Mouse (Mus musculus): ENCODE results near the gene Grin3b. TPM values are rescaled to one million over a fixed set of nuclear protein-coding genes. Genes with fewer than 3 reads are reported as not detected.

The Grin3b gene
- total RNA-seq, 1 experiment: 0.36 TPM

DNA sequence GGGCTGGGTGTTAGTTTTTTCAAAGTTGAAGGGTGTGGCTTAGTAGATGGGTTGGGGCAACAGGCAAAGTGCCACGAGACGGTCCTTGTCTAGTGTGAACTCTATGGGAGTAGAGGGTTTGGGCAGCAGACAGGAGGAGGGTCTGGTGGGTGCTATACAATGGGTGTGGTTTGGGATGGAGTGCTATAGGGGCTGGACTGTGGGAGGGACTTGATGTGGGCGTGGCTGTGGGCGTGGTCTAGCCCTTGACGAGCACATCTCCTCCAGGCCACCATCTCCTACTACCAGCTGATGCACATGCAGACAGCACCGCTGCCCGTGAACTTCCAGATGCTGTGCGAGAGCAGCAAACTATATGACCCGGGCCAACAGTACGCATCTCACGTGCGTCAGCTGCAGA lies 55.4 kb downstream of the Grin3b start:
- H3K36me3 ChIP-seq (ENCODE audit: control insufficient read depth, insufficient read depth, low read length, poor library complexity, severe bottlenecking): peaks cover 7% of the 10 kb centered on the region; the same call in 1 of the 2 replicates
- DNase-seq (ENCODE audit: low read depth, low spot score): peak; percentile 86
- H3K4me3 ChIP-seq (ENCODE audit: insufficient read depth in 1 of 2, low read depth in 1 of 2, low read length in 2 of 2, poor library complexity in 1 of 2, severe bottlenecking in 1 of 2): no peak overlapping the region
- H3K4me1 ChIP-seq (ENCODE audit: control insufficient read depth in 2 of 2, insufficient read depth in 2 of 2, low read length in 2 of 2, poor library complexity in 1 of 2): peaks cover 0 to 43% of the 10 kb centered on the region in 2 experiments; a peak in 2 of 4 replicates
- H3K9ac ChIP-seq (ENCODE audit: insufficient read depth, low read depth, low read length, poor library complexity, severe bottlenecking): no peak overlapping the region
- in situ Hi-C loops (cut with MboI; ENCODE audit: low sequenced_read_pairs in 2 of 2, unreplicated experiment in 2 of 2): no loop called here
- no peak overlapping the region for H3K27ac ChIP-seq (ENCODE audit: insufficient read depth, low read depth, low read length, poor library complexity, severe bottlenecking)
- H3K9me3 ChIP-seq (ENCODE audit: control insufficient read depth, insufficient read depth, low read depth, low read length): no peaks in the 10 kb centered on the region
- TF ChIP-seq ZNF384 (IDR thresholded peaks at IDR 0.05; ENCODE audit: low read depth, low read length): no peak
- TF ChIP-seq ZC3H11A (IDR thresholded peaks at IDR 0.05; ENCODE audit: borderline replicate concordance, low read depth, low read length): no peak

Other genes with a start within 250 kb of the Grin3b start
- 109 and 159 TPM in 2 replicates for gene Polrmt, start 224.1 kb upstream of the Grin3b start, total RNA-seq (2012; rRNA removed)
- 1.5 and 1.9 TPM in 2 replicates for gene Fgf22, start 215.6 kb upstream of the Grin3b start, total RNA-seq (2012; rRNA removed)
- gene Rnf126, start 203.8 kb upstream of the Grin3b start, total RNA-seq (2012; rRNA removed): 66.7 and 70.8 TPM in 2 replicates
- 5.7 and 7.1 TPM in 2 replicates for gene Fstl3, start 193.4 kb upstream of the Grin3b start, total RNA-seq (2012; rRNA removed)
- gene Prss57, start 179.8 kb upstream of the Grin3b start, total RNA-seq (2012; rRNA removed): 0.27 and 0.37 TPM in 2 replicates
- 10.7 and 12.7 TPM in 2 replicates for gene Palm, start 177.1 kb upstream of the Grin3b start, total RNA-seq (2012; rRNA removed)
- gene Misp, start 149.7 kb upstream of the Grin3b start, total RNA-seq (2012; rRNA removed): 1.7 and 2.2 TPM in 2 replicates
- gene Ptbp1, start 116.3 kb upstream of the Grin3b start, total RNA-seq (2012; rRNA removed): 403 and 408 TPM in 2 replicates
- 1.0 and 1.3 TPM in 2 replicates for gene Prtn3, start 96.2 kb upstream of the Grin3b start, total RNA-seq (2012; rRNA removed)
- 3.7 and 7.8 TPM in 2 replicates for gene Plppr3, start 96.1 kb upstream of the Grin3b start, total RNA-seq (2012; rRNA removed)
- gene Elane, start 84.5 kb upstream of the Grin3b start, total RNA-seq (2012; rRNA removed): not detected in 2 replicates
- not detected in 2 replicates for gene Cfd, start 79.9 kb upstream of the Grin3b start, total RNA-seq (2012; rRNA removed)
- 21.0 and 24.9 TPM in 2 replicates for gene Med16, start 61.8 kb upstream of the Grin3b start, total RNA-seq (2012; rRNA removed)
- 2.3 and 8.3 TPM in 2 replicates for gene Gm26602, start 59.9 kb upstream of the Grin3b start, total RNA-seq (2012; rRNA removed)
- 0.85 and 2.4 TPM in 2 replicates for gene Kiss1r, start 53.7 kb upstream of the Grin3b start, total RNA-seq (2012; rRNA removed)
- 24.0 and 28.2 TPM in 2 replicates for gene R3hdm4, start 49.5 kb upstream of the Grin3b start, total RNA-seq (2012; rRNA removed)
- 10.8 and 16.3 TPM in 2 replicates for gene Arid3a, start 43.7 kb upstream of the Grin3b start, total RNA-seq (2012; rRNA removed)
- 155 and 195 TPM in 2 replicates for gene Wdr18, start 10.6 kb upstream of the Grin3b start, total RNA-seq (2012; rRNA removed)
- 127 and 220 TPM in 2 replicates for gene Tmem259, start 13.6 kb downstream of the Grin3b start, total RNA-seq (2012; rRNA removed)
- 94.1 and 159 TPM in 2 replicates for gene Cnn2, start 17.9 kb downstream of the Grin3b start, total RNA-seq (2012; rRNA removed)
- gene Abca7, start 25.8 kb downstream of the Grin3b start, total RNA-seq (2012; rRNA removed): 8.8 and 18.9 TPM in 2 replicates
- gene Arhgap45, start 45.9 kb downstream of the Grin3b start, total RNA-seq (2012; rRNA removed): 17.0 and 20.9 TPM in 2 replicates
- gene Polr2e, start 69.1 kb downstream of the Grin3b start, total RNA-seq (2012; rRNA removed): 266 and 293 TPM in 2 replicates
- gene Gpx4, start 76.5 kb downstream of the Grin3b start, total RNA-seq (2012; rRNA removed): 1,456 and 1,919 TPM in 2 replicates
- 36.6 and 49.3 TPM in 2 replicates for gene Sbno2, start 134.9 kb downstream of the Grin3b start, total RNA-seq (2012; rRNA removed)
- gene Stk11, start 145.1 kb downstream of the Grin3b start, total RNA-seq (2012; rRNA removed): 124 and 141 TPM in 2 replicates
- gene Atp5d, start 167.9 kb downstream of the Grin3b start, total RNA-seq (2012; rRNA removed): 217 and 226 TPM in 2 replicates
- gene Cbarp, start 170.1 kb downstream of the Grin3b start, total RNA-seq (2012; rRNA removed): 20.9 and 41.0 TPM in 2 replicates
- 38.3 and 42.6 TPM in 2 replicates for gene Midn, start 177.6 kb downstream of the Grin3b start, total RNA-seq (2012; rRNA removed)
- 69.6 and 105 TPM in 2 replicates for gene Cirbp, start 195.3 kb downstream of the Grin3b start, total RNA-seq (2012; rRNA removed)
- gene 1600002K03Rik, start 202.2 kb downstream of the Grin3b start, total RNA-seq (2012; rRNA removed): 25.4 and 31.2 TPM in 2 replicates
- gene Efna2, start 208.8 kb downstream of the Grin3b start, total RNA-seq (2012; rRNA removed): 2.7 and 3.4 TPM in 2 replicates